Mouse (Mus musculus) CH12.LX (cell line): Measurements from ENCODE around the gene Pepd. TPM values are rescaled to one million over a fixed set of nuclear protein-coding genes. Genes with fewer than 3 reads are reported as not detected.

Experiments used
- DNase-seq: peaks from one replicate; pipeline ENCODE4 v3.0.0-alpha.2; 2013; ENCODE audit errors: extremely low read depth
- H3K27ac ChIP-seq: 2 replicates; pipeline ENCODE4 v1.5.1; 2012; ENCODE audit warnings: low read depth, mild to moderate bottlenecking, control low read depth, moderate library complexity; ENCODE audit not compliant: insufficient read depth
- H3K27me3 ChIP-seq: replicated peaks from 2 replicates; pipeline ENCODE3; 2012; ENCODE audit warnings: inconsistent platforms
- H3K36me3 ChIP-seq, 2 experiments: replicated peaks in 1 of 2; 2 replicates each; pipeline versions ENCODE3 to v1.6.1; 2012; ENCODE audit warnings: inconsistent platforms in 1 of 2, low read length in 1 of 2, mild to moderate bottlenecking in 1 of 2, mixed read lengths in 1 of 2, moderate library complexity in 1 of 2; ENCODE audit not compliant: control insufficient read depth in 1 of 2, insufficient read depth in 1 of 2
- H3K4me1 ChIP-seq, 2 experiments: 2 replicates each; pipeline ENCODE4 v1.6.1; 2012; ENCODE audit warnings: inconsistent platforms in 1 of 2, moderate library complexity in 1 of 2; ENCODE audit not compliant: insufficient read depth in 2 of 2, control insufficient read depth in 1 of 2
- H3K4me2 ChIP-seq: 2 replicates; pipeline ENCODE4 v1.6.1; 2012; ENCODE audit warnings: low read depth, mild to moderate bottlenecking, control low read depth; ENCODE audit not compliant: poor library complexity, insufficient read depth, severe bottlenecking
- H3K4me3 ChIP-seq, 3 experiments: fragments of 150-350 bp in 1 of 3; sonication (generic) in 1 of 3; replicated peaks in 1 of 3; 2 replicates each; pipeline versions ENCODE3 to v1.5.1; 2011 to 2012; ENCODE audit warnings: low read depth in 2 of 3, low read length in 2 of 3, mild to moderate bottlenecking in 2 of 3, moderate library complexity in 2 of 3, control low read depth in 1 of 3, improper control_type of control experiment in 1 of 3, inconsistent platforms in 1 of 3, mixed read lengths in 1 of 3; ENCODE audit not compliant: poor library complexity in 1 of 3
- H3K79me2 ChIP-seq: replicated peaks from 2 replicates; pipeline ENCODE4 v1.6.1; 2012; ENCODE audit warnings: mild to moderate bottlenecking, moderate library complexity; ENCODE audit not compliant: control insufficient read depth, poor library complexity, insufficient read depth, severe bottlenecking; ENCODE audit errors: extremely low read depth
- H3K9ac ChIP-seq: 2 replicates; pipeline ENCODE4 v1.6.1; 2012; ENCODE audit warnings: low read depth, mild to moderate bottlenecking, control low read depth, moderate library complexity; ENCODE audit not compliant: insufficient read depth
- H3K9me3 ChIP-seq: replicated peaks from 2 replicates; pipeline ENCODE3; 2012; ENCODE audit warnings: low read length, inconsistent platforms, mixed read lengths
- E2F4 ChIP-seq: IDR thresholded peaks from 2 replicates; pipeline ENCODE4 v1.6.1; 2011; ENCODE audit warnings: low read depth, low read length, improper control_type of control experiment; ENCODE audit not compliant: insufficient replicate concordance
- IRF4 ChIP-seq: IDR thresholded peaks from 2 replicates; pipeline ENCODE4 v1.6.1; 2014; ENCODE audit warnings: low read depth, mild to moderate bottlenecking, inconsistent platforms, low read length, improper control_type of control experiment
- MAZ ChIP-seq: IDR thresholded peaks from 2 replicates; pipeline ENCODE4 v1.6.1; 2012; ENCODE audit warnings: low read depth, mild to moderate bottlenecking, inconsistent platforms, low read length, improper control_type of control experiment, moderate library complexity
- NELFE ChIP-seq: IDR thresholded peaks from 2 replicates; pipeline ENCODE4 v1.6.1; 2011; ENCODE audit warnings: low read depth, low read length, improper control_type of control experiment
- PAX5 ChIP-seq: IDR thresholded peaks from 2 replicates; pipeline ENCODE4 v1.6.1; 2012; ENCODE audit warnings: low read length, inconsistent platforms, mixed read lengths
- RCOR1 ChIP-seq: conservative IDR thresholded peaks from 2 replicates; pipeline ENCODE4 v1.6.1; 2012; ENCODE audit warnings: low read depth, mild to moderate bottlenecking, inconsistent platforms, low read length, improper control_type of control experiment
- UBTF ChIP-seq: IDR thresholded peaks from 2 replicates; pipeline ENCODE4 v1.6.1; 2012; ENCODE audit warnings: low read depth, mild to moderate bottlenecking, inconsistent platforms, low read length, improper control_type of control experiment, moderate library complexity
- USF2 ChIP-seq: conservative IDR thresholded peaks from 2 replicates; pipeline ENCODE4 v1.6.1; 2011; ENCODE audit warnings: low read depth, low read length, improper control_type of control experiment
- dilution Hi-C: fragments of 300-500 bp; cut with MboI; formaldehyde crosslinking; loops from 2 replicates; pipeline ENCODE4 v1.14.3; 2020; ENCODE audit warnings: low sequenced_read_pairs; ENCODE audit not compliant: extremely low pct_unique_long_range_greater_than_20kb, extremely low pct_ligation_motif_present
- in situ Hi-C: fragments of 300-500 bp; cut with MboI; formaldehyde crosslinking; loops from 3 replicates; pipeline ENCODE4 v1.14.3; 2019; ENCODE audit warnings: low sequenced_read_pairs, low pct_ligation_motif_present, low pct_unique_long_range_greater_than_20kb, mixed read lengths
- polyA plus RNA-seq: library from polyadenylated mRNA; unstranded; fragments of >175 nt; gene quantifications from 2 replicates; pipeline ENCODE4 v1.2.1, GENCODE M21; 2012; ENCODE audit warnings: low read depth; ENCODE audit not compliant: insufficient read length
- total RNA-seq, 2 experiments: library from RNA; depleted of rRNA; stranded (reverse); fragments of 300-350 nt in 1 of 2; fragments of >200 nt in 1 of 2; gene quantifications; 2 replicates each; pipeline ENCODE4 v1.2.3; 2012 to 2014

Gene Pepd
- total and polyA plus RNA-seq, 3 experiments, result 52.4 to 68.3 (median 53.5) TPM

DNA sequence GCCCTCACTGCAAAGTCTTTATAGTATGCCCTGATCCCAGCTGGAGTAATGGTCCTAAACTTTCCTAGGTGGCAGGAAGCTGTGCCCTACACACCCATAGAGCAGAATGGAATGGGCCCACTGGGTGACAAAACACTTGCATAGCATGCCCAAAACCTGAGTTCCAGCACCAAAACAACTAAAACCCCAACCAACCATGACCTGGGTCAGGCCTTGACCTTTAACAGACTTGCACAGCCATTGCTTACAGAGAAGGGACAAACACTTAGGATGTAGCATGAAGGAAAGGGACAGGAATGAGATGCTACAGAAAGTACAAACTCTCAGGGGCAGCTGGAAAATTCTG is 130.0 kb downstream of the Pepd start:
- in situ Hi-C loops, result no loop called here
- peaks cover 65 to 90% of the 10 kb centered on the region in 2 experiments for H3K36me3 ChIP-seq
- dilution Hi-C loops, result no loop called here

GRCm38 (mm10) chr7:35042759-35043217 is 130.6 kb downstream of the Pepd start:
- DNase-seq, result no peak
- Histone ChIP-seq H3K36me3 (peaks cover 65 to 89% of the 10 kb centered on the region in 2 experiments), H3K27ac (no peak overlapping the region), H3K9me3 (no peaks in the 10 kb centered on the region), H3K4me1 (no peaks in the 10 kb centered on the region), H3K79me2 (peaks cover 16% of the 10 kb centered on the region), H3K4me2 (no peak overlapping the region), H3K4me3 (no peak overlapping the region), H3K9ac (no peak overlapping the region), H3K27me3 (no peaks in the 10 kb centered on the region)
- in situ Hi-C loops (no loop called here), dilution Hi-C loops (no loop called here)
- TF ChIP-seq E2F4, result no peak

More for the DNA sequence above, 130.0 kb downstream of the Pepd start:
- Histone ChIP-seq H3K27me3 (no peaks in the 10 kb centered on the region), H3K4me1 (no peaks in the 10 kb centered on the region), H3K9me3 (no peaks in the 10 kb centered on the region), H3K27ac (no peak overlapping the region), H3K4me3 (no peak overlapping the region), H3K4me2 (no peak overlapping the region), H3K79me2 (peaks cover 12% of the 10 kb centered on the region), H3K9ac (no peak overlapping the region)
- DNase-seq, result no peak
- TF ChIP-seq NELFE (no peak), IRF4 (no peak)
- TF ChIP-seq, all 38 proteins: peak for 0

GRCm38 (mm10) chr7:35043266-35043817 is 131.2 kb downstream of the Pepd start:
- Histone ChIP-seq H3K4me3 (no peak overlapping the region), H3K79me2 (peaks cover 22% of the 10 kb centered on the region), H3K27ac (no peak overlapping the region), H3K4me1 (no peaks in the 10 kb centered on the region), H3K9me3 (no peaks in the 10 kb centered on the region), H3K36me3 (peaks cover 60 to 89% of the 10 kb centered on the region in 2 experiments), H3K27me3 (no peaks in the 10 kb centered on the region), H3K4me2 (no peak overlapping the region), H3K9ac (no peak overlapping the region)
- dilution Hi-C loops (no loop called here), in situ Hi-C loops (no loop called here)
- no peak for DNase-seq
- TF ChIP-seq RCOR1, result no peak
- no peak for TF ChIP-seq MAZ
- no peak for TF ChIP-seq UBTF
- TF ChIP-seq USF2, result no peak
- no peak for TF ChIP-seq PAX5
